Mouse (Mus musculus): ENCODE data around the gene AU022252. TPM values are rescaled to one million over a fixed set of nuclear protein-coding genes. Genes with fewer than 3 reads are reported as not detected.

AU022252 gene
- total and polyA plus RNA-seq, 2 experiments from 2014 or later: 13.6 to 20.1 TPM

DNA sequence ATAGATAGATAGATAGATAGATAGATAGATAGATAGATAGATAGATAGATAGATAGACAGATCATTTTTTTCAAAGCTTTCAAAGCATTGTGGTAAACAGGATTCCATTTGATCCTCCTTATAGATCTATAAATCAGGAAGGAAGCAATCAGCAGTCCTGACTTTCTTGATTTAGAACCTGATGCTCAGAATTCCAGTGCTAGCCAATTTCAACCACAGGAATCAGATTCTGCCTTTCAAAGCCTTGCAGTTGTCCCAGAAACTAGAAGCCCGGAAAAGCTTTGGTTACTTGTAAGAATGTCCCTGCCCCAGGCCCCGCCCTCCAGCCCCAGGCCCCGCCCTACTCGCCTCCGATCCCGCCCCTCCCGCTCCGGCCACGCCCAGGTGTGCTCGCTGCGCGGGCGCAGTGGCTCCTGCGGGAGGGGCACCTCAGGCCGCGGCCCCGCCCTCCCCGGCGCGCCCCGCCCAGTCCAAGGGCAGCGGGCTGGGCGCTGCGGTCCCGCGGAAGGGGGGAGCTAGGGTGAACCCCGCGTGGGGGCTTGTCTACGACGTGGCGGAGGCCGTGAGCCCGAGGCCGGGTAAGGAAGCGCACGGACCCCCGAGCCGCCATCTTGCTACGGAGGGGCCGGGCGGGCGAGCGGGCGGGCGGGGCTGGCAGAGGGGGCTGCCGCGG, 37.5 kb downstream of the AU022252 start, which contains the start of gene Svbp:
Svbp (plus strand) TSS at position 398 of the 673 bp plus-strand sequence.
- no peaks in the 10 kb centered on the region for H3K9me3 ChIP-seq (ENCODE audit: low read length)
- peak within 1 kb of the TSS; percentile 71 for H3K4me2 ChIP-seq (ENCODE audit: low read depth, low read length, poor library complexity, severe bottlenecking)
- peaks cover 10% of the 10 kb centered on the region for H3K4me1 ChIP-seq (ENCODE audit: insufficient read depth, low read length)
- H3K27me3 ChIP-seq (ENCODE audit: insufficient read depth, low read length): no peaks in the 10 kb centered on the region
- under 1% methylated on average over 28 of the region's 47 CpGs for WGBS
- ATAC-seq (ENCODE audit: low FRiP score) (peak; percentile 89), DNase-seq (ENCODE audit: low spot score) (peak; percentile 88)
- no peak for TF ChIP-seq CTCF (IDR thresholded peaks at IDR 0.05)
- peak within 1 kb of the TSS; percentile 85 for H3K9ac ChIP-seq (replicated peaks; ENCODE audit: low read length, poor library complexity, severe bottlenecking)
- H3K4me3 ChIP-seq (ENCODE audit: low read depth, low read length): peak within 1 kb of the TSS; percentile 70
- no peaks in the 10 kb centered on the region for H3K36me3 ChIP-seq (ENCODE audit: insufficient read depth, low read length)
- H3K27ac ChIP-seq (ENCODE audit: low read depth, low read length): peak within 1 kb of the TSS; percentile 85

DNA sequence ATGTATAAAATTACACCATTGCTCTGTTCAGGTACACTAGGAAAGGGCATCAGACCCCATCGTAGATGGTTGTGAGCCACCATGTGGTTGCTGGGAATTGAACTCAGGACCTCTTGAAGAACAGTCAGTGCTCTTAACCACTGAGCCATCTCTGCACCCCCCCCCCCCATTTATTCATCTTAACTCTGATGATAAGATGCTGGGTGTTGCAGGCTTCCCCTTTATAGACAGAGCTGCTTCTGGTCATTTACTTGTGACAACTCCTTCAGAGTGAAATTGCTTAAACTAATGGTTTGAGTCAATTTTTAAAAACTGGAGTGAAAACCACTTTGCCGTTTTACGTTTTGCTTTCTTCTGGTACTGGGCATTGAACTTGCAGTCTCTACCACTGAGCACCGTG, 39.8 kb downstream of the AU022252 start:
- no peak for TF ChIP-seq CTCF (IDR thresholded peaks at IDR 0.05)
- Histone ChIP-seq H3K9ac (replicated peaks; ENCODE audit: low read length, poor library complexity, severe bottlenecking) (no peak overlapping the region), H3K4me1 (ENCODE audit: insufficient read depth, low read length) (peaks cover 9% of the 10 kb centered on the region), H3K27ac (ENCODE audit: low read depth, low read length) (no peak overlapping the region), H3K27me3 (ENCODE audit: insufficient read depth, low read length) (no peaks in the 10 kb centered on the region), H3K4me3 (ENCODE audit: low read depth, low read length) (no peak overlapping the region), H3K9me3 (ENCODE audit: low read length) (no peaks in the 10 kb centered on the region), H3K36me3 (ENCODE audit: insufficient read depth, low read length) (no peaks in the 10 kb centered on the region), H3K4me2 (ENCODE audit: low read depth, low read length, poor library complexity, severe bottlenecking) (no peak overlapping the region)
- WGBS: 86% methylated on average over 4 of the region's 4 CpGs
- ATAC-seq (ENCODE audit: low FRiP score) (no peak), DNase-seq (ENCODE audit: low spot score) (no peak)

DNA sequence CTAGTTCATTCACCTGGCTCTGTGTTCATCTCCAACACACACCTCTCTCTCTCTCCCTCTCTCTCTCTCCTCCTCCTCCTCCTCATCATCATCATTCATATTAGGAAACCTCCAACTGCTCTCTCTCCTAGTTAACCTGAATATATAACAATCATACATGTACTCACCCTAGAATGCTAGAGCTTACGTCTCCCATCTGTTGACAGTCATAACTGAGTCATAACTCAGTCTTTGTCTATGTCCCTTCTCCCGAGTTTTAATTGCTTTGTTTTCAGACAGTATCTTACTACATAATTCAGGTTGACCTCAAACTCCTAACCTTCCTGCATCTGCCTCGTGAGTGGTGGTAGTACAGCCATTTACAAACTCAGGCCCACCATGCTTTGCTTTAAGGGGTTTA, 41.2 kb downstream of the AU022252 start:
- no peaks in the 10 kb centered on the region for H3K27me3 ChIP-seq (ENCODE audit: insufficient read depth, low read length)
- H3K36me3 ChIP-seq (ENCODE audit: insufficient read depth, low read length): no peaks in the 10 kb centered on the region
- H3K4me1 ChIP-seq (ENCODE audit: insufficient read depth, low read length): no peaks in the 10 kb centered on the region
- H3K9ac ChIP-seq (replicated peaks; ENCODE audit: low read length, poor library complexity, severe bottlenecking): no peak overlapping the region
- no peak overlapping the region for H3K4me3 ChIP-seq (ENCODE audit: low read depth, low read length)
- no peak for ATAC-seq (ENCODE audit: low FRiP score)
- no peak overlapping the region for H3K27ac ChIP-seq (ENCODE audit: low read depth, low read length)
- no peak overlapping the region for H3K4me2 ChIP-seq (ENCODE audit: low read depth, low read length, poor library complexity, severe bottlenecking)
- H3K9me3 ChIP-seq (ENCODE audit: low read length): no peaks in the 10 kb centered on the region
- TF ChIP-seq CTCF (IDR thresholded peaks at IDR 0.05): no peak
- 78% methylated on average over 3 of the region's 3 CpGs for WGBS
- no peak for DNase-seq (ENCODE audit: low spot score)

DNA sequence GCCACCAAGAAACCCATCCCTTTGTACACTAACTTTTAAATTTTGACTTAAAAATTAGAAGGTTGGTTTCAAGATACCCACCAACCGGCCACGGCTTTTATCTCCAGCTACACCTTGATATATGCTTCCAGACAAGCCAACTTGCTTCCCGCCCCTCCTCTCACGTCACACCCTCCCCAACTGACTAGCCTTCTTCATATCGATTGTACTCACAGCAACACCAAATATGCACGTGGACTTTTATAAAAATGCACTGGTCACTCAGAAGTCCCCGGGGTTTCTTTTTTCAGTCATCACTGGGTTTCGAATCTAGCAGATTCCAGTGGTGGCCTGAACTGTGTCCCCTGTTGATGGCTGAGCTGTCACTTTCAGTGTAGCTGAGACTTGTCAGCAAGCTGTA, 41.9 kb downstream of the AU022252 start:
- H3K27ac ChIP-seq (ENCODE audit: low read depth, low read length): no peak overlapping the region
- TF ChIP-seq CTCF (IDR thresholded peaks at IDR 0.05): no peak
- H3K9ac ChIP-seq (replicated peaks; ENCODE audit: low read length, poor library complexity, severe bottlenecking): no peak overlapping the region
- H3K27me3 ChIP-seq (ENCODE audit: insufficient read depth, low read length): no peaks in the 10 kb centered on the region
- DNase-seq (ENCODE audit: low spot score) (no peak), ATAC-seq (ENCODE audit: low FRiP score) (no peak)
- no peak overlapping the region for H3K4me2 ChIP-seq (ENCODE audit: low read depth, low read length, poor library complexity, severe bottlenecking)
- WGBS: 82% methylated on average over 8 of the region's 8 CpGs
- no peaks in the 10 kb centered on the region for H3K4me1 ChIP-seq (ENCODE audit: insufficient read depth, low read length)
- H3K9me3 ChIP-seq (ENCODE audit: low read length): no peaks in the 10 kb centered on the region
- no peak overlapping the region for H3K4me3 ChIP-seq (ENCODE audit: low read depth, low read length)
- no peaks in the 10 kb centered on the region for H3K36me3 ChIP-seq (ENCODE audit: insufficient read depth, low read length)

DNA sequence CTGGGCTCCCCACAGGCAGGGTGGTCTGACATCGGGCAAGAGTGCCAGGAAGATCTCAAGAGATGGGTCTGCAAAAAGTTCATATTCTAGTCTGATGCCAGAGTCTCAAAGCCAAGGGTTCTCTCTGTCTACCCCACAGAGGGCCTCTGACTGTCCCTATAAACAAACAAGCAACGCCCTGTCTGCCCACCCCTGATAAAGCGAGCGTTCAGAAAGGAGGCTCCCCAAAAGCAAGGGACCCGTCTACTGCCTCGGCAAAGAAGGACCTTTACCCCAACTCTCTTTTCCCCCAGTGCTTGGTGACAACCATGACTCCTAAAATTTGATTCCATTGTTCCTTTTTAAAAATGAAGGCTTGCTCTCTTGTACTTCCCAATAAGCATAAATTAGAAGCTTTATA, 42.6 kb downstream of the AU022252 start, which contains the start of gene Ermap:
Ermap (minus strand) TSS at position 148 of the 400 bp plus-strand sequence.
- H3K4me1 ChIP-seq (ENCODE audit: insufficient read depth, low read length): no peaks in the 10 kb centered on the region
- H3K4me3 ChIP-seq (ENCODE audit: low read depth, low read length): no peak within 1 kb of the TSS
- no peak within 1 kb of the TSS for H3K9ac ChIP-seq (replicated peaks; ENCODE audit: low read length, poor library complexity, severe bottlenecking)
- ATAC-seq (ENCODE audit: low FRiP score): no peak
- no peak for DNase-seq (ENCODE audit: low spot score)
- no peak within 1 kb of the TSS for H3K27ac ChIP-seq (ENCODE audit: low read depth, low read length)
- H3K27me3 ChIP-seq (ENCODE audit: insufficient read depth, low read length): no peaks in the 10 kb centered on the region
- TF ChIP-seq CTCF (IDR thresholded peaks at IDR 0.05): no peak
- WGBS: 51% methylated on average over 6 of the region's 6 CpGs
- H3K36me3 ChIP-seq (ENCODE audit: insufficient read depth, low read length): no peaks in the 10 kb centered on the region
- H3K4me2 ChIP-seq (ENCODE audit: low read depth, low read length, poor library complexity, severe bottlenecking): no peak within 1 kb of the TSS
- H3K9me3 ChIP-seq (ENCODE audit: low read length): no peaks in the 10 kb centered on the region

DNA sequence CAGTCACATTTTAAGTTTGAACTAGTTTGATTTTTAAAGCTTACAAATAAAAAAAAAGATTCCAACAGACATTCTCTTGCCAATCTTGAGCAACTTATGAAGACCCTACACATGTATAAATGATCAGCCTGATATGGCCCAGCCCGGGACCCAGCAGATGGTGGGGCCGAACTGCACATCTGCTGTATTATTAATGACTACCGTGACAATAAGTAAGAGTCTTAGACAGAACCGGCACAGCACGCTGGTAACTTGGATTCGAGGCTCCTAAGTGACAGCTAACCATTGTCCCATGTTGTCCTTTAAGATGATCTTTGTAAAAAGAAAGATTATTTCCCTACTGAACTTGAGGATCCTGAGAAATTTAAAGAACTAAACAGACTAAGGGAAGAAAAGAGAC, 43.1 kb downstream of the AU022252 start:
- Histone ChIP-seq H3K9ac (replicated peaks; ENCODE audit: low read length, poor library complexity, severe bottlenecking) (no peak overlapping the region), H3K27ac (ENCODE audit: low read depth, low read length) (no peak overlapping the region), H3K4me1 (ENCODE audit: insufficient read depth, low read length) (no peaks in the 10 kb centered on the region), H3K36me3 (ENCODE audit: insufficient read depth, low read length) (no peaks in the 10 kb centered on the region), H3K4me3 (ENCODE audit: low read depth, low read length) (no peak overlapping the region), H3K4me2 (ENCODE audit: low read depth, low read length, poor library complexity, severe bottlenecking) (no peak overlapping the region), H3K9me3 (ENCODE audit: low read length) (no peaks in the 10 kb centered on the region), H3K27me3 (ENCODE audit: insufficient read depth, low read length) (no peaks in the 10 kb centered on the region)
- DNase-seq (ENCODE audit: low spot score) (no peak), ATAC-seq (ENCODE audit: low FRiP score) (no peak)
- WGBS: 31% methylated on average over 6 of the region's 6 CpGs
- no peak for TF ChIP-seq CTCF (IDR thresholded peaks at IDR 0.05)
